Mouse (Mus musculus): Measurements from ENCODE around the gene Fgfrl1. TPM values are rescaled to one million over a fixed set of nuclear protein-coding genes. Genes with fewer than 3 reads are reported as not detected.
A peak's percentile ranks its signal among the peaks of the same experiment; 100 is the strongest.

The Fgfrl1 gene
- polyA plus RNA-seq, 1 experiment from 2014 or later, result 57.6 TPM

DNA sequence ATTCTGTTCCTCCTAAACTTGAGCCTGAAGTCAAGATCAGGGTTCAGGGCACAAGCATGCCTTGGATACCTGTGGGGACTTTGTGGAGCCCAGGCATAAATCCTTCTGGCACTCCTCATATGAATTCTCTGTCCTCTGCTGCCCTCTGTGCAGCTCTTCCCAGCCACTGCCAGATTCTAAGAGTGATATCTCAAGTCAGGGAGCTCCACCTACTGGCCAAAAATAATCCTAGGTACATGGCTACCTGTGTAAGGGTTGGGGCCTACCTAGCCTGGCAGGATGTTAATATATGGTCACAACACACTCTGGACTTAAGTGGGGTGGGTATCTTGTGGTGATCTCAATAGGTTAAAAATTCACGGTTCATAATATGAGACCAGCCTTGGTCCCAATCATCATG lies 40.4 kb upstream of the Fgfrl1 start:
- ChIA-PET CTCF (interaction anchor here (0.6 to 2.9 kb wide), 22 partner anchors 9 to 619 kb away, joined by 3 to 14 read pairs (median 4); partner anchors contain the start of genes Atp5k, Dgkq and Idua), POLR2A (interaction anchor here (1.2 kb wide), 1 partner anchor 13 kb away, joined by 3 read pairs; no protein-coding TSS in a partner anchor)
- no peaks in the 10 kb centered on the region for H3K27me3 ChIP-seq
- in situ Hi-C loops (cut with MboI; ENCODE audit: low pct_unique_long_range_greater_than_20kb), result loop anchor here (5.0 to 25.0 kb wide), 2 partner anchors 225 to 740 kb away; partner anchors contain the start of gene Rpl5
- DNase-seq (ENCODE audit: low read depth, low spot score) (no peak), ATAC-seq (peak; percentile 80)
- TF ChIP-seq CTCF (IDR thresholded peaks at IDR 0.05), result no peak

DNA sequence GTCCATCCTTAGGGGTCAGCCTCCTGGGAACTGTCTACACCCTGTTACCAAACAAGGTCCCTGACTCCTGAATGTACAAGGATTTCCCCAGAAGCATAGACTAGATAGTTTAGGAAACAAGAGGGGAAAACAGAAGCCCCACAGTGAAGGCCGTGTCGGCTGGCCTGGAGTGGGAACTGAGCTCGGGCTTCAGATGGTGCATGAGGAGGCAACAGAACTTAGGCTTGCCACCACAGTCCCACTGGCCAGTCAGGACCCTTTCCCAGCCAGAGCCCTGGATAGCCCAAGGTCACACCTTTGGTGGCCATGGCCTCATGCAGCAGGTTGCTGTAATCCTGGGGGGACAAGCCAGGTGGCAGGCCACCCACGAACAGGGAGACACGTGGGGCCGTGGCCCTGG lies 38.8 kb upstream of the Fgfrl1 start:
- ATAC-seq (no peak), DNase-seq (ENCODE audit: low read depth, low spot score) (no peak)
- in situ Hi-C loops (cut with MboI; ENCODE audit: low pct_unique_long_range_greater_than_20kb), result loop anchor here (5.0 to 25.0 kb wide), 2 partner anchors 226 to 741 kb away; partner anchors contain the start of gene Rpl5
- CTCF ChIA-PET, result interaction anchor here (2.8 to 2.9 kb wide), 2 partner anchors 13 to 17 kb away, joined by 8 to 14 read pairs; partner anchors contain the start of gene Dgkq
- POLR2A ChIA-PET, result no interaction called here
- TF ChIP-seq CTCF (IDR thresholded peaks at IDR 0.05), result no peak
- H3K27me3 ChIP-seq, result no peaks in the 10 kb centered on the region

DNA sequence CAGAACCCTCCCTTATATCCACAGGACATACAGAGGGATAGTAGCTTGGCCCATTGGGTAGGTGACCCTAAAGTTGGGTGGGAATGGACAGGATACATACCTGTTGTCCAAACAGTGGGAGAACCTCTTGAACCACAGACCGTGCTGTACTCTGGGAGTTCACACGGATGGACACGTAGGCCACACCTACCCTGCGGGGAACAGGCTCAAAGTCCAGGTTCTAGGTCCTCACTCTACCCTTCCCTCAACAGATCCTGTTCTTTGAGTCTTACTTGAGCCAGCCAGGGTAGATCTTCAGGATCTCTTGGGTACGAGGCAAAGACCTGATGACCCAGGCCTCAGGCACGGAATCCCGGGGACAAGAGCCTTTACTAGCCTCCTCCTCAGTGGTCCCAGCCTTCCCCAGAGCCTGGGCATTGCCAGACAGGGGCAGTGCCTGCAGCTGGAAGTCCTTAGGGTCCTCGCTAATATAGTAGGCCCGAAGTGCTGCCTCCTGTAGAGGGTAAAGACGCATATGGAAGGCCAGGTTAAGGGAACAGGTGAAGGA lies 37.7 kb upstream of the Fgfrl1 start:
- no peak for DNase-seq (ENCODE audit: low read depth, low spot score)
- ChIA-PET CTCF (no interaction called here), POLR2A (no interaction called here)
- no peaks in the 10 kb centered on the region for H3K27me3 ChIP-seq
- in situ Hi-C loops (cut with MboI; ENCODE audit: low pct_unique_long_range_greater_than_20kb), result loop anchor here (5.0 to 25.0 kb wide), 2 partner anchors 227 to 742 kb away; partner anchors contain the start of gene Rpl5
- no peak for ATAC-seq
- TF ChIP-seq CTCF (IDR thresholded peaks at IDR 0.05), result no peak

DNA sequence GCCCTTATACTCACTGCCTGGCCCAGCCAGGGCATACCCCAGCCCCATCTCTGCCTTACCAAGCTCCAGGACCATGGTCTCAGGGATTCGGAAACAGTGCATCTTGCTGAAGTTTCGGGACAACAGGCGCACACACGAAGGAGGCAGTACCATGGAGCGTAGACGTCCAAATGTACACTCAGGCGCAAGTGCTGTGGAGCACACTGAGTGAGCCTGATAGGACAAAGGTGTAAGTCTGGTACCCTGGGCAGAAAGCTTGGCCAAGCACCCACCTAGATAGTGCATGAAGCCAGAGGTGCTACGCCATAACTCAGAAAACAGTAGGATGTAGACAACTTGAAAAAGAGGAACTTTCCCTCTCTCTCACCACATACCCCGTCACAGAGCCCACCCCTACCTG lies 36.8 kb upstream of the Fgfrl1 start:
- ChIA-PET CTCF (interaction anchor here (1.2 kb wide), 1 partner anchor 9 kb away, joined by 4 read pairs; no protein-coding TSS in a partner anchor), POLR2A (no interaction called here)
- ATAC-seq (no peak), DNase-seq (ENCODE audit: low read depth, low spot score) (no peak)
- TF ChIP-seq CTCF (IDR thresholded peaks at IDR 0.05), result no peak
- in situ Hi-C loops (cut with MboI; ENCODE audit: low pct_unique_long_range_greater_than_20kb), result loop anchor here (25.0 kb wide), 1 partner anchor 743 kb away; the partner anchor contains the start of gene Rpl5
- H3K27me3 ChIP-seq, result no peaks in the 10 kb centered on the region

DNA sequence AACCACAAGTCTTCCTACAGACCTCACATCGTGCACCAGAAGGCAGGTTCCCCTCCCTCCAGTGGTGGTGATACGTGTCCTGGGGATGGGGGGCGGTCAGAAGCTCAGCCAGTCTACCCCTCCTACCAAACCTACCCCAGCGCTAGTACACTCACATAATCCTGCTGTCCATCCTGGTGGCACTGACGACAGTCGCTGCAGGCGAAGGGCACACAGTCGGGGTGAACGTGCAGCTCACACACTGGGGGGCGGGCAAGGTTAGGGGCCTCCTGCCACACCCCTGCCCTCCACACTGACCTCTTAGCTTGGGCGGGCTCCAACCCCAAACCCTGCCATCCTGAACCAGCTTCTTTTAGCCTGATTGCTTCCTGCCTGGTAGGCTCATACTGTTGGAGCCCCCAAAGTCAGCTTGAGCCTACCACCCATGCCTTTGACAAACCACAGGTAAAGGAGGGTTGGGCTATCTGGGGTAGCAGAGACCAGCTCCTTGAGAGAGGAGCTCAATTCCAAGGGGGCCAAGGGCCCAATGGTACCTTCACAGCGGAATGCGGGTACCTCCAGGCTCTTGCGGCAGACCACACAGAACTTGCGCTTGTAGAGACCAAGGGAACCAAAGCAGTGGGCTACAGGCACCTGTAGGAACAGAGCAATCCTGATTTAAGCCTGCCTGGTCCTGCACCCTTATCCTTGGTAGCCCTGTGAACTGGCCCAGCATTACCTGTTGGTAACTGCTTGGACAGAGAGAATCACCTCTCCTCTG lies 36.1 kb upstream of the Fgfrl1 start:
- no peak for TF ChIP-seq CTCF (IDR thresholded peaks at IDR 0.05)
- ATAC-seq (no peak), DNase-seq (ENCODE audit: low read depth, low spot score) (no peak)
- in situ Hi-C loops (cut with MboI; ENCODE audit: low pct_unique_long_range_greater_than_20kb), result loop anchor here (25.0 kb wide), 1 partner anchor 744 kb away; the partner anchor contains the start of gene Rpl5
- ChIA-PET POLR2A (interaction anchor here (1.1 kb wide), 1 partner anchor 26 kb away, joined by 3 read pairs; the partner anchor contains the start of genes Gak and Tmem175), CTCF (interaction anchor here (1.1 to 1.3 kb wide), 3 partner anchors 9 to 221 kb away, joined by 3 to 4 read pairs (median 3); no protein-coding TSS in a partner anchor)
- no peaks in the 10 kb centered on the region for H3K27me3 ChIP-seq

DNA sequence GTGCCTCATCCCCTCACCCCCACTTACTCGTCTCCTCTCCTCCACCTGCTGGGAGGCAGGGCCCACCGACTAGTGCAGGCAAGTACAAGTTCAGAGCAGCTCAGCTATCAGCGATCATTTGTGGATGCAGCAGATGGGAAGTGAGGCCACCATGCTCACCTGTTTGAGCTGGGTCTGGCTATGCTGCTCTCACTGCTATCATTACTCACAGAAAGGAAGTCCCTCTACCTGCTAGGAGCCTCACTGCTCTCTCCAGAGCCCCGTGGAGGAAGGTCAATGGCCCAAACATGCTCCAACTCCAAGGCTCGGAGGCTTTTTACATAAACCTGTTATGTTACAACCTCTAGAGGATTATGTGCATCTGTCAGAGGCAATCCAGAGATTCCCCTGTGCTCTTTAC lies 34.8 kb upstream of the Fgfrl1 start:
- no peaks in the 10 kb centered on the region for H3K27me3 ChIP-seq
- DNase-seq (ENCODE audit: low read depth, low spot score) (no peak), ATAC-seq (no peak)
- in situ Hi-C loops (cut with MboI; ENCODE audit: low pct_unique_long_range_greater_than_20kb), result loop anchor here (25.0 kb wide), 1 partner anchor 745 kb away; the partner anchor contains the start of gene Rpl5
- POLR2A ChIA-PET, result no interaction called here
- no peak for TF ChIP-seq CTCF (IDR thresholded peaks at IDR 0.05)
- CTCF ChIA-PET, result interaction anchor here (1.4 kb wide), 1 partner anchor 10 kb away, joined by 5 read pairs; no protein-coding TSS in a partner anchor

DNA sequence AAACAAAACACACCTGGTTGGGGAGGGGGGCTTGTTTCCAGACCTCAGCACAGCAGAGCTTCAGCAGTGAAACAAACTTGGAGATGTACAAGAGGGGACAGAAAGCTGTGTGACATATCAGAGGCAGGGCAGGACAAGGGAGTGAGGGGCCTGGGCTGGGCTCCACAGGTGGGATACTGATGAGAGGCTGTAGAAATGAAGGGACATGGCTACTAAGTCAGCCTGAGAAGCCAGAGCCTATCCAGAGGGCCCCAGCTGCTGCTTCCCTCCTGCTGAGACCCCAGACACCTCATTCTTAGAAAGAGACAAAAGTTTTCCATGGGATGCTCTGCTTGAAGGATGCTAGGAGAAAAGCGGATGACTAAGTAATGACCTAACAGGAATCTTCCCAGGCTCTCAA lies 33.6 kb upstream of the Fgfrl1 start:
- DNase-seq (ENCODE audit: low read depth, low spot score) (no peak), ATAC-seq (no peak)
- in situ Hi-C loops (cut with MboI; ENCODE audit: low pct_unique_long_range_greater_than_20kb), result loop anchor here (25.0 kb wide), 1 partner anchor 746 kb away; the partner anchor contains the start of gene Rpl5
- H3K27me3 ChIP-seq, result no peaks in the 10 kb centered on the region
- TF ChIP-seq CTCF (IDR thresholded peaks at IDR 0.05), result no peak
- ChIA-PET POLR2A (no interaction called here), CTCF (interaction anchor here (1.4 to 2.2 kb wide), 2 partner anchors 10 to 11 kb away, joined by 5 to 13 read pairs; partner anchors contain the start of gene Dgkq)

DNA sequence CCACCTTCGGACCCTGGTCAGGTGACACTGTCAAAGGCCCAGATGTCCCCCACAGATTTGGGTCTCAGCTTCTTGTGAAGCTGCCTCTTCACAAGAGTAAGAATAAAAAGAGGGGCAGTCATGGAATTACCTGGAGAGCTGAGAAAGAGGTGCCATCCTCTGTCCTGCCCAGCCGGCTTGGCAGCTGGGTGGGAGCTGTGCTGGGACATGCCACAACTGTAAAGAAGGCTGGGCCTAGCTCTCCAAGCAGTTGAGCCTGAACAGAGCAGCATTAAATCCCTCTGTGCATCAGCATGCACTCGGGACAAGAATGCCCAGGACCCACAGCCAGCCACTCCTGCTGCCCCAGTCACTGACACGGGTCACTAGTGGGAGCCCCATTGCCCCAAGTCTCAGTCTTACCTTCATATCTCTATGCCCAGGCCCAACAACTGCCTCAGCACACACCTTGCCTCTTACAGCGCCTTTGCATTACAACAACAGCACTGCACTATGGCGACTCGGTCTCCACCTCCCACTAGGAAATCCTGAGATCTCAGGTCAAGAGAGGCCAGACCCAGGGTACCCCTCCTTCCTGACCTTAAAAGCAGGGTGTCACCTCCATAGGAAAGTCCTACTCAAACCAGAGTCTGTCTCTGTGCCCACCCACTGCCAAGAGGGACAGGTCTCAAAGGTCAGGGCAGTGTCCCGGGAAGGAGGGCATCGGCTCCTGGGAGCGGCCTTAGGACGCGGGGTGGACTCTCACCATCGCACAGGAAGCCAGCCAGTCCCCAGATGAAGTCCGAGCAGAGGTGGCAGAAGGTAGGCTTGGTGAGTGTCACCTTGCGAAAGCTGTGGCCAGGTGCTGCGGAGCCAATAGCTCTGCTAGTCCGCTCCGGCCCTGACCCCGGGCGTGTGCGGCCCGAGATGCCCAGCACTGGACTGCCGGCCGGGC lies 32.2 kb upstream of the Fgfrl1 start, which contains the start of gene Idua:
Idua (plus strand) TSS at position 634 of the 934 bp plus-strand sequence.
- no peaks in the 10 kb centered on the region for H3K27me3 ChIP-seq
- CTCF ChIA-PET, result interaction anchor here (0.9 to 3.2 kb wide), 6 partner anchors 8 to 67 kb away, joined by 3 to 14 read pairs (median 4); partner anchors contain the start of genes Dgkq and Fgfrl1
- ATAC-seq, result peak; percentile 49
- no peak for DNase-seq (ENCODE audit: low read depth, low spot score)
- in situ Hi-C loops (cut with MboI; ENCODE audit: low pct_unique_long_range_greater_than_20kb), result loop anchor here (25.0 kb wide), 1 partner anchor 748 kb away; the partner anchor contains the start of gene Rpl5
- POLR2A ChIA-PET, result interaction anchor here (0.8 to 1.0 kb wide), 2 partner anchors 37 to 50 kb away, joined by 3 to 6 read pairs; no protein-coding TSS in a partner anchor
- no peak for TF ChIP-seq CTCF (IDR thresholded peaks at IDR 0.05)

DNA sequence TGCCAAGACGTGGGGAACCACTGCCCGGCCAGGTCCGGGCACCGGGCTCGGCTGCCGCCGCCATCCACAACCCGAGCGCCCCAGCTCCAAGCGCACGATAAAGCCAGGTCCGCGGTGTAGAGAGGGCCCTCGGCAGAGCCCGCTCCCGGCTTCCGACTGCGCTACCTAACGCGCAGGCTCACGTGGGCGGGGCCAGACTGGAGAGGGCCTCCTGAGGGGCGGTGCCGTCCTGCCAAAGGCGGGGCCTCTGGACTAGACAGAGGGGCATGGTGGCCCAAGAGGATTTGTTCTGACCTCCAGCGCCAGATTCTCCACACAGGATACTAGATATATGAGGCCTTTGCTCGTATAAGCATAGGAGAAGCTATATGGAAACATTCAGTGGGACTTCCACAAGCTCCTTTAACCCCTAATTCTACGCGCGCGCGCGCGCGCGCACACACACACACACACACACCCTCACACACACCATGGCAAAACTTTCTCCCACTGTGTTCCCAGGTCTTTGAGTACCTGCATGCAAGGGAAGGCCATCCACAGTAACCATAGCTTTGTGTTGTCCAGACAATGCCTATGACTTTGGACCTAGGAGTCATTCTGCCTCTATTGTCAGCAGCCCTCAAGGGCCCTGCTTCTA lies 31.4 kb upstream of the Fgfrl1 start:
- no peak for DNase-seq (ENCODE audit: low read depth, low spot score)
- POLR2A ChIA-PET, result interaction anchor here (1.0 kb wide), 1 partner anchor 51 kb away, joined by 3 read pairs; no protein-coding TSS in a partner anchor
- in situ Hi-C loops (cut with MboI; ENCODE audit: low pct_unique_long_range_greater_than_20kb), result loop anchor here (25.0 kb wide), 1 partner anchor 748 kb away; the partner anchor contains the start of gene Rpl5

More for the DNA sequence above, 31.4 kb upstream of the Fgfrl1 start:
- peak; percentile 97 for ATAC-seq
- TF ChIP-seq CTCF (IDR thresholded peaks at IDR 0.05), result no peak
- CTCF ChIA-PET, result interaction anchor here (0.9 to 3.2 kb wide), 6 partner anchors 8 to 66 kb away, joined by 3 to 14 read pairs (median 4); partner anchors contain the start of genes Dgkq and Fgfrl1
- no peaks in the 10 kb centered on the region for H3K27me3 ChIP-seq
